Mouse (Mus musculus) mouse embryonic stem cell (cell line): ENCODE measurements around the gene Foxf1.

ENCODE experiments used
- in situ Hi-C, 2 experiments: fragments of 300-500 bp; cut with MboI; formaldehyde crosslinking; loops; 1 replicate in 1 of 2; 3 replicates in 1 of 2; pipeline ENCODE4 v1.14.3; 2019 to 2020; ENCODE audit warnings: low sequenced_read_pairs in 2 of 2, low pct_unique_long_range_greater_than_20kb in 1 of 2, mixed read lengths in 1 of 2; ENCODE audit not compliant: unreplicated experiment in 1 of 2

The Foxf1 gene

DNA sequence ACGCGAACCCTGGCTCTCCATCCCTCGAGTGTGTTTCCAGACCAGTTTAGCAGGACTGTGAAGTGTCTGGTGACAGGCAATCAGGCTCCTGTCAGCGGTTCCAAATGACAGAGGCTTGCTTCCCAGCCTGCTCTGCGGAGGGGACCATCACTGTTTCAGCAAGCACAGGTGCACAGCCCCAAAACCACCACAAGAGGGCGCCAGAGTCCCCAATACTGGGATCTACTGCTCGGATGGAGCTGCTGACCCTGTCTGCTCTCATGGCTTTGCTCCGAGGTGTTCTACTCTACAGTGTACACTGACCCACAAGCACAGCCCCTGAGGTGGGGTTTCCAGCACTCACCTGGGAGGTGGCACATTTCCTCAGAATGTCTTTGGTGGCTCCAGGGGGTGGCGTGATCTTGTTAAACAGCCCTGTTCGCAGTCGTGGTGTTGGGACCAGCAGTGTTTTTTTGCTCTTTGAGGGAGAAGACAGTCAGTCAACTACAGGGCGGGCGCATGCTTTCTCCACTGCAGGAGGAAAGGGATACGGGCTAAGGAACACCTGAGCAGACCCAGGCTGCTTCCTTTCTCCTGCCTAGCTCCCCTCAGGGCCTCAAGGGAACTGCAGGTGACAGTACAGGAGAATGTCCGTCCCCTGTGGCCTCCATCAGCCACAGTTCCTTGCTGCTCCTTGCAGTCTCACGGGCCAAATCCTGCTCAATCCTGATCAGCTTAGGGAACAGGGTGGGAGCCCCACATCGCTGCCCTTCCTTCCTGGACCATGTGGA lies 20.0 kb downstream of the Foxf1 start:
- in situ Hi-C loops: no loop called here

DNA sequence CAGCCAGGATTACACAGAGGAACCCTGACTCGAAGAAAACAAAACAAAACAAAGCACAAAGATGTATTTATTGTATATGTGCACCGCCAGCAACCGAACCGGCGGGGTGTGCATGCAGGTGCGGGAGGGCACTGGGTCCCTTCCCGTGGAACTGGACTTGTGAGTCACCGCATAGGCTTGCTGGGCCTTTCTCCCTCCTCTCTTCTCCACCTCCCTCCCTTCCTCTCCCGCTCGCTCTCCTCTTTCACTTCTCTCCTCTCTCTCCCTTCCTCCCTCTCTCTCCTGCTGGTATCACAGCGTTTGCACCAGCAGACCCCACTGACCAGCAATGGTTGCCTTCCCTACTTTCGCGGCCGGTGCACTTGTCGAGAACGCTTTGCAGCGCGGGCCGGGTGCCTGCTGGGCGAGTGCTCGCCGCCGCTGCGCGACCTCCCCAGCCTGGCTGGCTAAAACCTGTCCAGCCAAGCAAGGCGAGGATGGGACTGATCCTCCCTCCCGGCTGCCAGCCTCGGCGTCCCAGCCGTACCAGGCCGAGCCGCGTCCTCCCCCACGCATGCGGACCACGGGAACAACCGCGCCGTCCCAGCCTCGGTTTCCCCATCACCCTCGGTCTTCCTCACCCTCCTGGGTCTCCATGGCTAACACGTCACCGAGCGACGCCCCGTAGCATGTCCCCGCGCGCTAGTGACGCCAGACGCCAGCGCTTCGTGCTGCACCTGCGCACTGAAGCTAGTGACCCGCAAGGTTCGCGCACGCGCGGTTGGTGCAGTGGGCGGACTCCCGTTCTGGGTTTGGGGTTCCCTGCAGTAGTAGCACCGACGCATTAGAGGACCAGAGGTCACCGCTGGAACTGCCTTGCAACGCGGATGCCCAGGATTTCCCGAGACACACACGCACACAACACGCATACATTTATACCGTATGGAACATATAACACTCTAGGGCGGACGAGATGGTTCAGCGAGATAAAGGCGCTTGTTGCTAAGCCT lies 23.8 kb downstream of the Foxf1 start, which contains the start of gene Mthfsd:
TSS of gene Mthfsd (minus strand) at position 725 of the 989 bp plus-strand sequence.
- in situ Hi-C loops: no loop called here

DNA sequence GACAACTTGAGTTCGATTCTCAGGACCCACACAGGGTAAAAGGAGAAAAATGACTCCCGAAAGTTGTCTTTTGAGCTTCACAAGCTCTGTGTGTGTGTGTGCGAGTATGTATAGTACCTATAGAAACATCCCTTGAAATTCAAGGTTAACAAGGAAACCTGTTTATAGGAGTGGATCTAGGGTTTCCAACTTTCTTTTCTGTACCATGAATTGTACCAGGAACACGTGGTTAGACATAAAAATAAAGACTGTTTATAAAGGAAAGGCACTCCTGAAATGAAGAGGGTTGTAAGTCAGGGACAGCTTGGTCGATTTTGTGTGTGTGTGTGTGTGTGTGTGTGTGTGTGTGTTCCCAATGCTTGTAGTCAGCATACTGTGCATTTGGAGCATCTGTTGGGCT lies 24.5 kb downstream of the Foxf1 start:
- in situ Hi-C loops: no loop called here

DNA sequence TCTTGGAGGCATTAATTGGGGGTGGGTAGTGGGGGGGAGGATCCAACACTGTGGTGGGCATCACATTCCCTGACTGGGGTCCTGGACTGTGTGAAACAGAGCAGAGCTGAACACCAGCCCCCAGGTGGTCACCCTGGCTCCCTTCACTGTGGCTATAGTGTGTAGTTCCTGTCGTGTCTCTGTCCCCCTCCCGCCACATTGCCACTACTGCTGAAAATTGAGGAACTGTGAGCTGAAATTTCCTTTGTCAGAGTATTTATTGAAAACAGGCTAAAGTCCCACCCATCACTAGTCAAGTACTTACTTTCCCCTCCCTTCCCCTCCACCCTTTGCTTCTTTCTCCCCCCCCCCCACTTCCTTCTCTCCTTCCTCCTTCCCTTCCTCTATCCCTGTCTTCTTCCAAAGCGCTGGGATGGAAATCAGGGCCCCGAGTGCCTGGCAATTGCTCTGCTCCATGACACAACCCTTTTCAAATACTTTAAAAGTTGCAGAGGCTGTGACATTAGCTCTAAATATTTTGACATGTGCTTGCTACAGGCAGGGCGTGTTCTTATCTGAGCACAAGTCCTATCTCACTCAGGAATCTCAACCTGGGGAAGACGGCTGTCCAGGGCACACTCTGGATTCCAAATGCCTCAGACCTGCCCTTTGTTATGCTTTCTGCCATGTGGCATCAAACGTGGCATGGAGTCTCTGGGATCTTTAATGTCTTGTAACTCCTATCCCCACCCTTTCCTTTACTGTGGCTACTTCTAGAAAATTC lies 27.1 kb downstream of the Foxf1 start:
- in situ Hi-C loops: loop anchor here (5.0 to 10.0 kb wide), 3 partner anchors 106 to 413 kb away; no protein-coding TSS in a partner anchor

DNA sequence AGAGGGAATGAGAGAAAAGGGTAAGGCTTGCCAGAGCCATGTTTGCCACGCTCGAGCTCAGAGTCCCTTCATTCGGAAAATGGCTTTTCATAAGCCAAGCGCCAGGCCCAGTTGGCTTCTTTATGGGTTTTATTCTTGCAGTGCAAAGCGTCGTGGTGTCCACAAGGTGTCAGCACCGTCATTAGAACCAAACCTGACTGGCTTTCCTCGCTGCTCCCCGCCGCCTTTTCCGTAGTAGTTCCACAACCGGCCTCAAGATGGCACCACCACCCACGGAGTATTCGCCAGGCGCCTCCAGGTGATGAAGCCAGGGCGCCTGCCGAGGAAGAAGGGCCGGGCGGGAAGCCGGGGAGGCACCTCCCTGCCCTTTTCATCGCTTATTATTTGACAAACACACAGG lies 29.1 kb downstream of the Foxf1 start:
- in situ Hi-C loops: loop anchor here (5.0 to 10.0 kb wide), 3 partner anchors 104 to 412 kb away; no protein-coding TSS in a partner anchor

DNA sequence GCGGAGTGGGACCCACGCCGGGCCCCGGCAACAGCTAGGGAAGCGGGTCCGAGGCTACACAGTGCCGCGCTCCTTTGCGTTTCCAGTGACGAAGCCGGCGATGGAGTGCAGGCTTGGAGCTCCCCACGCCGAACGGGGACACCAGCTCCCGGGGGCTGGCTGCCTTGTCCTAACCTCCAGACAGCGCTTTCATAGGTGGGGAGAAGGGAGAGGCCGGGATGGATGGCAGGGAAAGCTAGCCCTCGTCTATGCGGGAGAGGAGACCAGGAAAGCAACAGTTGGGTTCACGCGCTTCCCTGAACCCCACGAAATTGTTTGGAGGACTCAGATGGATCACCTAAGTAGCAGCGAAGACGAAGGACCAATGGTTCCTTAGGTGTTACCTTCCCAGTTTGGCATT lies 30.9 kb downstream of the Foxf1 start:
- in situ Hi-C loops: loop anchor here in 1 of 2 experiments (5.0 to 10.0 kb wide), 2 partner anchors 33 to 410 kb away; partner anchors contain the start of gene Foxf1

DNA sequence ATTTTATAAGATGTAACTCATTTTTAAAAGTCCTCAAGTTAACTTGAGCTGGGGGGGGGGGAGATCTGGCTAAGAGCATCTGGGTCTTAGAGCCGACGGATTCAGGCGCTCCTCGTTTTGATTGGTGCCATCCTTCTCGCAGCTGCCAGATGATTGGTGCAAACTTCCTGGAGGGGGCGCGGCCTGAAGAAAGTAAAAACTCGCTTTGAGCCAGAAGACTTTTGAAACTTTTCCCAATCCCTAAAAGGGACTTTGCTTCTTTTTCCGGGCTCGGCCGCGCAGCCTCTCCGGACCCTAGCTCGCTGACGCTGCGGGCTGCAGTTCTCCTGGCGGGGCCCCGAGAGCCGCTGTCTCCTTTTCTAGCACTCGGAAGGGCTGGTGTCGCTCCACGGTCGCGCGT lies 31.8 kb downstream of the Foxf1 start, which contains the start of gene Foxc2:
TSS of gene Foxc2 (plus strand) at position 224 of the 400 bp plus-strand sequence.
- in situ Hi-C loops: loop anchor here in 1 of 2 experiments (5.0 to 10.0 kb wide), 2 partner anchors 34 to 409 kb away; partner anchors contain the start of gene Foxf1

DNA sequence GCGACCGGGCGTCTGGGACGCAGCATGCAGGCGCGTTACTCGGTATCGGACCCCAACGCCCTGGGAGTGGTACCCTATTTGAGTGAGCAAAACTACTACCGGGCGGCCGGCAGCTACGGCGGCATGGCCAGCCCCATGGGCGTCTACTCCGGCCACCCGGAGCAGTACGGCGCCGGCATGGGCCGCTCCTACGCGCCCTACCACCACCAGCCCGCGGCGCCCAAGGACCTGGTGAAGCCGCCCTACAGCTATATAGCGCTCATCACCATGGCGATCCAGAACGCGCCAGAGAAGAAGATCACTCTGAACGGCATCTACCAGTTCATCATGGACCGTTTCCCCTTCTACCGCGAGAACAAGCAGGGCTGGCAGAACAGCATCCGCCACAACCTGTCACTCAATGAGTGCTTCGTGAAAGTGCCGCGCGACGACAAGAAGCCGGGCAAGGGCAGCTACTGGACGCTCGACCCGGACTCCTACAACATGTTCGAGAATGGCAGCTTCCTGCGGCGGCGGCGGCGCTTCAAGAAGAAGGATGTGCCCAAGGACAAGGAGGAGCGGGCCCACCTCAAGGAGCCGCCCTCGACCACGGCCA lies 32.5 kb downstream of the Foxf1 start:
- in situ Hi-C loops: loop anchor here in 1 of 2 experiments (5.0 to 10.0 kb wide), 2 partner anchors 34 to 408 kb away; partner anchors contain the start of gene Foxf1

DNA sequence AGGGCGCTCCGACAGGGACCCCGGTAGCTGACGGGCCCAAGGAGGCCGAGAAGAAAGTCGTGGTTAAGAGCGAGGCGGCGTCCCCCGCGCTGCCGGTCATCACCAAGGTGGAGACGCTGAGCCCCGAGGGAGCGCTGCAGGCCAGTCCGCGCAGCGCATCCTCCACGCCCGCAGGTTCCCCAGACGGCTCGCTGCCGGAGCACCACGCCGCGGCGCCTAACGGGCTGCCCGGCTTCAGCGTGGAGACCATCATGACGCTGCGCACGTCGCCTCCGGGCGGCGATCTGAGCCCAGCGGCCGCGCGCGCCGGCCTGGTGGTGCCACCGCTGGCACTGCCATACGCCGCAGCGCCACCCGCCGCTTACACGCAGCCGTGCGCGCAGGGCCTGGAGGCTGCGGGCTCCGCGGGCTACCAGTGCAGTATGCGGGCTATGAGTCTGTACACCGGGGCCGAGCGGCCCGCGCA lies 33.0 kb downstream of the Foxf1 start:
- in situ Hi-C loops: loop anchor here in 1 of 2 experiments (5.0 to 10.0 kb wide), 2 partner anchors 35 to 408 kb away; partner anchors contain the start of gene Foxf1

DNA sequence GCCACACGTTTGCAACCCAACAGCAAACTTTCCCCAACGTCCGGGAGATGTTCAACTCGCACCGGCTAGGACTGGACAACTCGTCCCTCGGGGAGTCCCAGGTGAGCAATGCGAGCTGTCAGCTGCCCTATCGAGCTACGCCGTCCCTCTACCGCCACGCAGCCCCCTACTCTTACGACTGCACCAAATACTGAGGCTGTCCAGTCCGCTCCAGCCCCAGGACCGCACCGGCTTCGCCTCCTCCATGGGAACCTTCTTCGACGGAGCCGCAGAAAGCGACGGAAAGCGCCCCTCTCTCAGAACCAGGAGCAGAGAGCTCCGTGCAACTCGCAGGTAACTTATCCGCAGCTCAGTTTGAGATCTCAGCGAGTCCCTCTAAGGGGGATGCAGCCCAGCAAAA lies 33.7 kb downstream of the Foxf1 start:
- in situ Hi-C loops: loop anchor here in 1 of 2 experiments (5.0 to 10.0 kb wide), 2 partner anchors 36 to 407 kb away; partner anchors contain the start of gene Foxf1

DNA sequence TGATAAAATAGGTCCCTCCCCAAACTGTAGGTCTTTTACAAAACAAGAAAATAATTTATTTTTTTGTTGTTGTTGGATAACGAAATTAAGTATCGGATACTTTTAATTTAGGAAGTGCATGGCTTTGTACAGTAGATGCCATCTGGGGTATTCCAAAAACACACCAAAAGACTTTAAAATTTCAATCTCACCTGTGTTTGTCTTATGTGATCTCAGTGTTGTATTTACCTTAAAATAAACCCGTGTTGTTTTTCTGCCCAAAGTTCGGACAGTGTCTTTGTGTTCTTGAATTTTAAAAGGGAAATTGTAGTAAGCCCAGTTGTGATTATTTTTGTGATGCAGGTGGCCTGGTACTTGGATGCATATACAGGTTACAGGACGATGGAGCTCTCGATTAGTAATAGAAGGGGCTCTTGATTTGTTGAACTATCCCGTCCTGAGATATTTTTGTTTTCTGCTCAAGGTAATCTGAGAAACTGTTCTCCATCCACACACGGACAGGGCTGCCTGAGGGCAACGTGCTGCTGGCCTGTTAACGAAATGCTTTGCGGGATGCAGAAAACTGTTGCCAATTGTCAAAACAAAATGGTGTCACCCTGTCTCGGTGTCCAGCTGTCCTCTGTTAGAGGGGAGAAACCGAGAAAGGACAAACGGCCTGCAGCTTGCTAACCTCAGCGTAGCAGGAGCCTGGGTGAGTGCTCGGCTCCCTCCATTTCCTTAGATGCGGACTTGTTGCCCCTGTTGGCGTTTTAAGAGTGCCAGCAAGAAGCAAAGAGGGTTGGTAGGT lies 34.6 kb downstream of the Foxf1 start:
- in situ Hi-C loops: loop anchor here in 1 of 2 experiments (5.0 to 10.0 kb wide), 2 partner anchors 37 to 406 kb away; partner anchors contain the start of gene Foxf1

DNA sequence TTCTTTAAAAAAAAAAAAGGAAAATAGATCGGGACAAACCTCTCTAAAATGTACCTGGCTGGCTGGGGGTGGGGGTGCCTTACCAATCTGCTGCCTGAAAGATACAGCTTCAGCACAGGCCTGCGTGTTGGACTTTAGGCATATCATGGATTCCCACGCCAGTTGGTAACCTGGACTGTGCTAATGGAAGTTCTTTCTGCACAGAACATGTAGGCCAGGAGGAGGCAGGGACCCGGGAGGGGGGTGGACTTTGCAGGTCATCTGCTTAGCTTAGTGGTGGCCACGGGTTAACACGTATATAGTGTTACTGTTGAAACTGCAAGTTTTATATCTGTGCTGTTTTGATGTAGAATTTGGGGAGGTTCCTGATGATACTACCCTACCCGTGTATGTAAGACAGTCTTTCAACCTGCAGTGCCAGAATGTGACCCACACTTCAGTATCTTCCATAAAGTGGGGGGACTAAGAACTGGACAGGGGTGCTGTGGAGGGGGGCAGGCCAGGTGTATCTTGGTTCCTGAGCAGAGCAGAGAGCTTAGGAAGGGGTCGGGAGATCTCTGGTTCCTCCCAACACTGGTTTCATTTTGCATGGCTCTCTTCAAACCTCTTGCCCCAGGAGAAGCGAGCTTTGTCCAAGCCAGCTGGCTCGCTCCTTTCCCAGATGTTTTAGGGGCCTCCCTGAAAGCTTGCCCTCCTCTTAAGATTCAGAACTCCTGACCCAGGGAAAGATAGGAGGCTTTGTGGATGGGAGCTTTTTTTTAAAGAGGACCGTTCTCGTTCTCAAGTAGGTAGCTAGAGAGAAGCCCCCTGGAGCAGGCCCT lies 35.7 kb downstream of the Foxf1 start:
- in situ Hi-C loops: loop anchor here in 1 of 2 experiments (5.0 to 10.0 kb wide), 2 partner anchors 38 to 405 kb away; partner anchors contain the start of gene Foxf1

DNA sequence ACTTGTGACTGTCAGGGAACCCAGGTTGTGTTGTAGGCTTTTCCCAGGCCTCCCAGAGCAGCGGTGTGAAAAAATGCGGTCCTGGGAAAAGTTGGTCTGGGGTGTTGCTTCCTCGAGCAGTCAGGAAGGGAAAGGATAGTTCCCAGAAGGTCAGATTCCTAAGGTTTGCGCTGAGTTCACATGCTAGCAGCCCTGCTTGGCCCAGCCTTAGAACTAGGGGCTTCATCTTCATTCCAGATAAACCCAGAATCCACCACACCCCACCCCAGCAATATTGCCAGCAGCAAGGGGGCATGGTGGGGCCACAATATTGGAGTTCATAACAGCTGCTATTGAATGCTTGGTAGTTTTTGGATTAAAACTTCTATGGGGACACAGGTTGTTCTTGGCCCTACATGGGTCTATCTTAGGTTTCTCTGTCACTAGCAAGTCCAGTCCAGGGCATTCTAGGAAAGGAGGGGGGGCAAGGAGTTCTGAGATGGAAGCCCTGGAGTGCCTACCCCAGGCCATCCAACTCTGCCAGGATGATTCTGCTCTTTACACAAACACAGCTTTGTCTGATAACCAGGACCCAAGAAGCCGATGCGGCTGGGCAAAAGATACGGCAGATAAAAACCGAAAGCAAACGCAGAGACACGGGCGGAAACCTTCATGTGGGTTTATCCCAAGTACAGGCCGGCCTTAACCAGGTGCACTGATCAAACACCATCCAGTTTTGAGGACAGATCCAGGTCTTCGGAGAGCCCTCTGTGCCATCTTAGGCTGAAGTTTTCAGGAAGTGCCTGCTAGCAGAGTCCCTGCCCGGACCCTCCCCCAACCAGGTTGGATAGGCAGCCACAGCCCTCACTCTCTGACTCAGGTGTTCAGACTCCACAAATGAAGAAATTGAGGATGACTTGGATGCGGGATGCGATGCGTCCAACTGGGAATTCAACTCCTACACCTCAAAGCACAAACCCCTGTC lies 36.6 kb downstream of the Foxf1 start:
- in situ Hi-C loops: no loop called here

DNA sequence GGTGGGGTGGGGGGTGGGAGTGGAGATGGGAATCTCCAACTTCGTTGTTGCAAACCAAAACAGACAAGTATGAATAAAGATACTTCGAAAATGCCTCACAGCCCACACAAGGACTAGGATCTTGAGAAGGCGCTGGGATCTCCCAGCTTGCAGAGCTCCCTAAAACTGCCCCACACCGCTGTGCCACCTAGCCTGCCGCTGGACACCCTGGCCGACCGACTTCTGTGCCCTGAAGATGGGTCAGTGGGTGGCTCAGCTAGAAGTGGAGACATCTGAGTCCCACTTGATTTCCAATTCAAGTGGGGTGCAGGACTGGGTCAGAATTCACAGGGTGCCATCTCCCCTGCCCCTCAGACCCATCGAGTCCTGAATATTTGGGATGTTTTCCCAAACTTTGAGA lies 37.5 kb downstream of the Foxf1 start:
- in situ Hi-C loops: no loop called here

DNA sequence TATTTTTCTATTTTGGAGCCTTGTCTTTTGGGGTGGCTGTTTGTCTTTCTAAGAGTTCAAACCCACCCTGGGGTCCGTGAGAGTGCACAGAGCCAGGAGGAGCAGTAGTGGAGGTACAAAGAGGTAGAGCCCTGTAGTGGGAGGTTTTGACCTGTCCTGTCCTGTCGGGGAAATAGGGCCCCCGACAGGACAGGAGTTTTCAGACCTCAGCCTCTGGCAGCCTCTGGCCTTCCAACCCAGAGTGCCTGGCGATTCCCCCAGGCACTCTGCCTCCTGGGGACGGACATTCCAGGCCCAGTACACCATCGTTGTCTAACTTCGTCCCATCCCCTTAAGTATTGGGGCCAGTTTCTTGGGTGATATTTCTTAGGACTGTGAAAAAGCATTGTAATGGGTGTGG lies 38.2 kb downstream of the Foxf1 start:
- in situ Hi-C loops: no loop called here
